Mouse (Mus musculus): ENCODE measurements around the gene Hoxd8.

Hoxd8 gene

DNA sequence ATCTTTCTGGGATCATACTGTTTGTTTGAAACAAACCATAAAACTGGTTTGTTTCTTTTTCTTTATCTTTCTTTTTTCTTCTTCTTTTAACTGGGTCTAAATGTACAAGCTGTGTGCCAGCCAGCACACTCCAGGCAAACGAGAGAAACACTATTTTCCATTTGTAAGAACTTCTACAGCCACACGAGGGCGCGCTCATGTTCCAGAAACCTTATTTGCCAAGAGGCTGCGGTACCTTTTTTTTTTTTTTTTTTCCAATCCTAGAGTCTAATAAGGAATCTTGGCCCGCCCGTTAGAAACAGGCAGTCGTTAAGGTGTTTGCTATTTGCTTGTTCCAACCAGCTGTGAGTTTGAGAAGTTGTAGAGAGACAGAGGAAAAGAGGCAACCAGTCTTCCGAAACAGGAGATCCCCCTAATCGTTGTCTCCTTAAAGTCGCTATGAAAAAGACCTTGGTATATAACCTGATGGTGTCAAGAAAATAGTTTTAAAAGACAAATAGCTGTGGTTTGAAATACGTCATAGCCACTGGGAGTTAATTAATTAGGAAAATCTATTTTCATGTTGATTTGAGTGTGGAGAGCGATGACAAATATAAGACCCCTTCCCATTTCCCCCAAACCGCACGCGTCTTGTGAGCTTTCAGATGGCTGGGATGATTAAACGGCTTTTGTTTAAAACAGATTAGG lies 18.0 kb upstream of the Hoxd8 start:
- DNase-seq (ENCODE audit: low spot score): no peak

DNA sequence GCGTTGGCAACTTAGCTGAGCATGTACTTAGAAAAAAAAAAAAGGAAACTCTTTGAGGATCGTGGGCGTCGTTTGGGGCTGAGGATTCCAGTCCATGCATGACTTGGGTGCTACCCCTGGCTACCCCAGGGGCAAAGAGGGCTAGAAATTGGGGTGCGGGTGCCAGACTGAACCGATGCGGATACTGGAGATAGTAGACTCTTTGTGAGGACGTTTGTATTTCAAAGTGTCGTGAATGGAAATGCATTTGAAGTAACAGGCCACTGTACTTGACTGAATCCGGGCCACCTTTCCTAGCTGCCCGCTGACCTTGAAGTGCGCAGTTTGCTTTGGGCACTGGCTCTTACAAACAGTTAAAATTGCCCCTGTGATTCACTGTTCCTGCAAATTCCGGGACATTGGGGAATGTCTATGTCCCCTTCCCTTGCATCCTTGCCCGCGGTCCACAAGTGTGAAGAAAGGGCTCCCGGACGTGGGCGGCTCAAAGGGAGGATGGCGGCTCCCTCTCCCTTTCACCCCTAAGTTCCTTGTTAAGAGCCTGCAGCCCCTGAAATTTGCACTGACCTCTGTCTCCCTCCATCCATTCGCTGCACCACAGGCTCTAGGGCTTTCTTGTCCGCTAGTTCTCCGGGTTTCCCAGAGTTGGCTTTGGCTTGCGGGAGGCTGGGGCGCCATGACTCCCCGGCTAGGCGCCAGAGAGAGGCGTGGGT lies 17.3 kb upstream of the Hoxd8 start:
- no peak for DNase-seq (ENCODE audit: low spot score)

DNA sequence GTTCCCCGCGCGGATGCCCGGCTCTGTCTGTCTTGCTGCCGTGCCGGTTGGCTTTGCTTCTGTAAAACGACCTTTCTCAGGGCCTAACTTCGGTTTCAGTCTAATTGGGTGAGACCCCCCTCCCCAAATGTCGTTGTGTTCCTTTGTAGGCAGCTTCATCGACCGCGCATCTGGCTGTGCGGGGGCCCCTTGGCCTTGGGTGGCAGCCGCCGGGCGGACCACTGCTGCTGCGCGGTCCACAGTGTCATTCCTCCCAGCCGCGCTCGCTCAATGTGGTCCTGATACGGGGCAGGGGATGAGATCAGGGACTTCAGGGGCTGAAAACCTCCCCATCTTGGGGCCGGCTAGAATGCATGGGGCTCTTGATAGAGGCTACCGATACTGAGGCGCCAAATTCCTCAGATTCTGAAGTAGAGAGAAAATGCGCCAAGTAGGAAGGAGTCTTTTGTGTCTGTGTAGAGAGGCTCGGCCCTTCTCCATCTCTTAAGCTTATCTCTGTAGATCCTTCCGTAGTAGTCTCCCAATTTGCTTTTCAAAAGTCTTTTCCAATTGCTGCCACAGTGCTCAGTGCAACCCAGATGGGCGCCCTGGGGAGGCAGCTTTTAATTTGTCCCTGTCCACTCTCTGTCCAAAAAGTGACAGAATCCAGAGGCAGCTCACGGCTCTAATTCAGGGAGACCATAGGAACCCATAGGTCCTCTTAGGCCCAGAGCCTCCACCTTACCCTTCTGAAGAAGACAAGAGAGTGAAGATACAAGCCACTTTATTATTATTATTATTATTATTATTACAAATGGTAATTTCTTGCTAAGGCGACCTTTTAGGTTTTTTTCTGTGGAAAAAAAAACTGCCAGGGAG lies 16.5 kb upstream of the Hoxd8 start:
- DNase-seq (ENCODE audit: low spot score): no peak

DNA sequence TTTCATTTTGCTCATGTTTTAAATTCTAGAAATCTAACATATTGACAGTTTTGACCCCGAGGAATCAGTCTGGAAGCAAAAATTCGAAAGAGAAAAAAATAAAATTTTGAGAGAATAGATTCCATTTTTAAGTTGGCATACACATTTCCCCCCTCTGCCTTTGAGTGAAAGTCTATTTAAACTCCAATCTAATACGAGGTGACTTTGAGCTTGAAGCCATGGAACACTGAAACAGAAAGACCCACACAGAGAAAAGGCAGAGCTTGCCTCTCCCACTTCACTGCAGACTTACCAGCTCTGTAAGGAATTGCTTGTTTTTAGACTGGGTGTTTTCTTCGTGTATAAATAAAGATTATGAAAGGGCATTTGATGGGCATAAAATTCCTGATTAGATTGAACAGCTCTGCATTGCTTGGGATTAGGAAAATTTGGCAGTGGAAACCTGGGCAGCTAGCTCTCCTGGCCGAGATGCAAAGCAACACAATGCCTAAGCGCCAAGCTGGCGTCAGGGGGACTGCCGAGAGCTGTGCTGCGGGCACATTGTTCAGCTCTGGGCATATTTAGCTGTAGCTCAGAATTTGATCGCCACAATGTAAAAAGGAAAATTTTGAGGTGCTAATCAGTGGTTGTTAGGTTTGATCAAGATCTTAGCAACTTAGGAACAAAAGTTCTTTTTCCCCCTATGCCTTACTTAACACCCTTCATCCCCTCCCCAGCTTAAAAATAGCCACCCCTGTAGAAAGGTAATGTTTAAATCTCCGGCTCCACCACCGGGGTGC lies 15.4 kb upstream of the Hoxd8 start:
- DNase-seq (ENCODE audit: low spot score): no peak

DNA sequence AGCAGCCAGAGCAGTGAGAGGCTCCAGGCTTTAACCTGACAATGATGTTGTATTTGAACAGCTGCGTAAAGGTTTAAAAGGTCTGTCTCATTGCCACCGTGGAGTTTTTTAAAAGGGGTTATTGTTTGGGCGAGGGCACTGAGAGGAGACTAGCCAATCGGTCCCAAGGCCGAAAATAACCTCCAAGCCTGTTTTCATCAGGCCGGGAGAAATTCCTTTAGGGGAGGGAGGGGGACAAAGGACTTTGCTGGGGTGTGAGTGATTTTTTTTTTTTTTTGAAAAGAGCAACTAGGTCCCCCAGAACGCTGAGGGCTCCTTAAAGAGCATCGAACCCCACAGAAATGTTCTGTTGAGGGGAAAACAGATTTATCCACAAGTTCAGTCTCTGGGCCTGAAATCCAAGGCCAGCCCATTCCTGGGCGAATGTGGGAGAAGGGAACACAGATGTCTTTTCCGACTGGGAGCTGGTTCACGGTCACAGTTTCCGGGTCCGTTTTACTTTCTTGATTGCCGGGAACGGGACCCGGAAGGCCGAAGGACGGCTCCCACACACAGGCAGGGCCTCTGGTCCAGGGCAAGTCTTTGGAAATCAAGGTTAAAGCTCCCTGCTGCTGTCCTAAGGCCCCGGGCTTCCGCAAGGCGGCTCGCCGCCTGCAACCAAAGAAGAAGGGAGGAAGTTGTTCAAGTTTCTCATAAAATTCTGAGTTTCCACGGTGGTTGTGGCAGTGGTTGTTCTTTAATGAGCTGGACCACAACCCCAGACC lies 14.7 kb upstream of the Hoxd8 start:
- no peak for DNase-seq (ENCODE audit: low spot score)

DNA sequence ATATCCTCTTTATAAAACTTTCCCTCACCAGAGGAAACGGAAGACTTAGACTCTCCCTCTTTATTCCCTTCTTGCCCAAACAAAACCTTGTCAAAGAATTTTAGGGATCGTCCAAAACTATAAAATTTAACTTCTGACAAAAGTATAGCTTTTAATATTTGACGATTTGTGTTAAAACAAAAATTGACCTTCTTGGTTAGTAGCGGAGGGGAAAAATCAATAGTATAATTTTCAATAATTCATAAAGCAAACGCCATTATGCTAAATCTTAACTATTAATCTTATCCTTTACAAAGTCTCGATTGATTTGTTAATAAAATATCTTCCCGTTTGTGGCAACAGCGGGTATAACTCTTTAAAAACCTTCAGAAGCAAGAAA lies 14.1 kb upstream of the Hoxd8 start:
- DNase-seq (ENCODE audit: low spot score): no peak

DNA sequence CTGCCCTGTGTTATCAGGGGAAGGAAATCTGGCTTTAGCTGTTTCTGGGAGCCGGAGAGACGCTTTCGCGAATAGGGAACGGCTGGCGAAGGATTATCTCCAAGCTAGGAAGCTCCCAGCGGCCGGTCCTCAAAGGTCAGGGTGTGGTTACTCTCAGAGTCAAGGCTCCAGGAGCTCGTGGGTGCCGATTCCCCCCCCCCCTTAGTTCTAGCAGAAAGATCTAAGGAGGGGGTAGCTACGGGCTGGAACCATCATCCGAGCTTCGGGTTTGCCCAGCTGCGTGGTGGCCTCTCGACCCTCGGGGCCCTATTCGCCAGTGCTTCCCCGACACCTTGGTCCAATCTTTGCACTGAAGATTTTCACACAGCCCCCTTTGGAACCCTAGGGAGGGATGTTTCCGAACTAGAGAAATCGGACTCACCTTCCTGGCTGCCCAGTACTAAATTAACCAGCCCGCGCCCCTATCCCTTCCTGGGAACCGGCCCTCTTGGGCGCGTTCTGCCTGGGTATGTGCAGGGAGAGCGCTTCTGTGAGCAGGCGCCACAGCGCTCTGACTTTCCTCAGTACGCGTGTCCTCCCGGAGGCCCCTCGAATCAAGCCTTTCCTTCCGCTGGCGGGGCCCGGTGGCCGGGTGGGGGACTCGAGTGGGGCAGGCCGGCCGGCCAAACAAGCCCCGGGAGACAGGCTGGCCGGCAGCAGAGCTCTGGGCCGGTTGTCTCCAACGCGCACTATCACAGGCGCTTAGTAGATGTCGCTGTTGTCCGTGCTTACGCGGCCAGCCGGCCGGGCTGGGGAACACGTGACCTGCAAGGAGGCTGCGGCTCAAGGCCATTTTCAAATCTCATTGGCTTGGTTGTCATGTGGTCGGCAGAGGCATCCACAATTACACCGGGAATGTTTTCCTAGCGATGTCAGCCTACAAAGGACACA lies 13.1 kb upstream of the Hoxd8 start, which contains the start of gene Hoxd10:
Gene Hoxd10, plus strand, starts transcription at position 903 of the 930 bp plus-strand sequence.
- no peak for DNase-seq (ENCODE audit: low spot score)

DNA sequence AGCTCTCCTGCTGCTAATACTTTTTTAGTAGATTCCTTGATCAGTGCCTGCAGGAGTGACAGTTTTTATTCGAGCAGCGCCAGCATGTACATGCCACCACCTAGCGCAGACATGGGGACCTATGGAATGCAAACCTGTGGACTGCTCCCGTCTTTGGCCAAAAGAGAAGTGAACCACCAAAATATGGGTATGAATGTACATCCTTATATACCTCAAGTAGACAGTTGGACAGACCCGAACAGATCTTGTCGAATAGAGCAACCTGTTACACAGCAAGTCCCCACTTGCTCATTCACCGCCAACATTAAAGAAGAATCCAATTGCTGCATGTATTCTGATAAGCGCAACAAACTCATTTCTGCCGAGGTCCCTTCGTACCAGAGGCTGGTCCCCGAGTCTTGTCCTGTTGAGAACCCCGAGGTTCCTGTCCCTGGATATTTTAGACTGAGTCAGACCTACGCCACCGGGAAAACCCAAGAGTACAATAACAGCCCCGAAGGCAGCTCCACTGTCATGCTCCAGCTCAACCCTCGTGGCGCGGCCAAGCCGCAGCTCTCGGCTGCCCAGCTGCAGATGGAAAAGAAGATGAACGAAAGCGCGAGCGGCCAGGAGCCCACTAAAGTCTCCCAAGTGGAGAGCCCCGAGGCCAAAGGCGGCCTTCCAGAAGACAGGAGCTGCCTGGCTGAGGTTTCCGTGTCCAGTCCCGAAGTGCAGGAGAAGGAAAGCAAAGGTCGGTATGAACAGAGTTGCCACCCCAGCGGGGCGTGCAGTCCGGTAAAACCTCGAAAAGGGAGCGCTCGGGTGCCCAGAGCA lies 12.2 kb upstream of the Hoxd8 start:
- no peak for DNase-seq (ENCODE audit: low spot score)

DNA sequence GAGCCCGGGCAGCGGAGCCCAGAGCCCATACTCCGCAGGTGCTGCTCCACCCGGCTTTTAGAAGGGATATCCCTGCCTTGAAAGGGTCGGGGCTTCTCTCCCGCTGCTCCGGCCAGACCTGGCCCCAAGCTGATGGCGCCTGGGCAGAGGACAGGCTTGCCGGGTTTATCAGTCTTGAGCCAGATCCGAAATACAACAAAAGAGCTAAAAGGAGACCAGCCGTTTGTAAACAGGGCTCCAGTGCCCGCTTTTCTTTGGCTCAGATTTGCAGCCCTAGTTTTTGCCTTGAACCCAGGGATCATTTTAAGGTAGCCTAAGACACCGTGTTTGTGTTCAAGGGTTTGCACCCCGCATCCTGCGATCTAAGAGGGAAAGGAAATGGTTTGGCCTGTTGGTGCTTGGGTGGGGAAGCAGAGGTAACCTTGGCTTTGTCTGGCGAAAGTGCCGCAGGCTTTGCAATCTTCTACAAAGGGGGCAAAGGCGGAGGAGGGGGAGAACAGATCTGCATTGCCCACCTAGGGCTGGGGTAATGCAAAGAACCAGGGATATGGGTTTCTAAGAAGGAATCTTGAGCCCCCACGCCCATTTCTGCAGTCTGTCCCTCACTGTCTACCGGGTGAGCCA lies 11.5 kb upstream of the Hoxd8 start:
- no peak for DNase-seq (ENCODE audit: low spot score)

DNA sequence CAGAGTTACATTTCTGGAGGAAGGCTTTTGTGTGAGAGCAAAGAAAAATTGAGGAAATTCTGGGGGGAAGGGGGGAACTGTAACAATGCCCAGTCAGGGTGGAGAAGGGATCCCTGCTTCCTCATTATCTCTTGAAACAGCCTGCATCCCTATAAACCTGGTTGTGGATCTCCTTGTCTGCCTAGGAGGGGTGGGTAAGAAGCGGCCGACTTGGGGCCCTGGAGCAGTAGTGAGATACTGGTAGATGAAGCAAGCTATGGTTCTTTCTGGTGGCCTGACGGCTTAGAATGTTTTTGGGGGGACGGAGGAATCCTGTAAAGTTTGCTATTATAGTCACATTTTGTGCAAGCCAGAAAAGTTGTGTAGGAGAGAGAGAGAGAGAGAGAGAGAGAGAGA lies 11.0 kb upstream of the Hoxd8 start:
- DNase-seq (ENCODE audit: low spot score): no peak

DNA sequence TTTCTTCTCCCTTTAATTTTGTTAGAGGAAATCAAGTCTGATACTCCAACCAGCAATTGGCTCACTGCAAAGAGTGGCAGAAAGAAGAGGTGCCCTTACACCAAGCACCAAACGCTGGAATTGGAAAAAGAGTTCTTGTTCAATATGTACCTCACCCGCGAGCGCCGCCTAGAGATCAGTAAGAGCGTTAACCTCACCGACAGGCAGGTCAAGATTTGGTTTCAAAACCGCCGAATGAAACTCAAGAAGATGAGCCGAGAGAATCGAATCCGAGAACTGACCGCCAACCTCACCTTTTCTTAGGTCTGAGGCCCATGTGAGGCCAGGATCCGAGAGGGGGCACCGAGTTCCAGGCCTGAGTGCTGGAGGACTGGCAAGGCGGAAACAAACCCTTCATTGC lies 10.3 kb upstream of the Hoxd8 start:
- no peak for DNase-seq (ENCODE audit: low spot score)

DNA sequence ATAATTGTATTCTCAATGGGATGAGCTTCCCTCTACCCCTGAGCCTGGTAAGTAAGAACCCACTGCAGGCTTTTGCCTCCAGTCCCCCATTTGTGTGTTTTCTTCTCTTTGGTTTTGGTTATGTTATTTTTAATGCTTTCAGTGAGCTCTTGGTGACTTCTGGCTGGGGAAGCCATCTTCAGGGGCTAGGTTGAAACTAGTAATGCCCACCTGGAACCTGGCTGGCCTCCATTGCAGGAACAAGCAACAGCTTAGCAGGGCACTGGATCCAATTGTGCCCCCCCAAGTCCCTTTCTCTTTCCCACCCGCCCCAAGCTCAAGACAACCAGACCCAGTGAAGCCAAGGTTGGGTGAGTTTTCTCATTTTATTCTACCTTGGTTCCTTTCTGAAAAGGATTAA lies 9.0 kb upstream of the Hoxd8 start:
- no peak for DNase-seq (ENCODE audit: low spot score)

DNA sequence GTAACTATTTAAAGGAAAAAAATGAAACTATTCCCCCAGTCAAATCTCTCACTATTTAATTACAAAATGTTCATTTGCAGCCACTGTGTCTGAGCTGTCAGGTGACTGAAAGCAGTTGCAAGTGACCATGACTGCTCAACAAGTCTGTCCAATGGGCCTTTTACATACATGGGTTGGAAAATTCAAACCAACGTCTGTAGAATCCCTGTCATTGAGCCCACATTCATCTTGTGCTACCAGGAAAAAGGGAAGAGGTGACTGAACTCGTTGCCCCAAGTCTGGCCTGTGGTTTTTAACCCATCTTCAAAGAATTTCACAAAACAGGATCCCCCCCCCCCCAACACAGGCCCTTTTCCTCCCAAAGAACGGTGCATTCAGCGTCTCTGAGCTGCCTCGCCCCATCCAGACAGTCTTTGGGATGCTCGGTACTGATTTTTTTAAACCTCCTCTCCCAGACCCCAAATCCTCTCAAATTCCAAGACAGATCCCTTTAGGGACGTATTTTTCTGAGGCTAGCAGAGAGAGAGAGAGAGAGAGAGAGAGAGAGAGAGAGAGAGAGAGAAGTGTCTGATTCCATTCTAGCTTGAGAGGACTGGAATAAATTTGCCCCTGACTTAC lies 8.5 kb upstream of the Hoxd8 start:
- DNase-seq (ENCODE audit: low spot score): no peak

DNA sequence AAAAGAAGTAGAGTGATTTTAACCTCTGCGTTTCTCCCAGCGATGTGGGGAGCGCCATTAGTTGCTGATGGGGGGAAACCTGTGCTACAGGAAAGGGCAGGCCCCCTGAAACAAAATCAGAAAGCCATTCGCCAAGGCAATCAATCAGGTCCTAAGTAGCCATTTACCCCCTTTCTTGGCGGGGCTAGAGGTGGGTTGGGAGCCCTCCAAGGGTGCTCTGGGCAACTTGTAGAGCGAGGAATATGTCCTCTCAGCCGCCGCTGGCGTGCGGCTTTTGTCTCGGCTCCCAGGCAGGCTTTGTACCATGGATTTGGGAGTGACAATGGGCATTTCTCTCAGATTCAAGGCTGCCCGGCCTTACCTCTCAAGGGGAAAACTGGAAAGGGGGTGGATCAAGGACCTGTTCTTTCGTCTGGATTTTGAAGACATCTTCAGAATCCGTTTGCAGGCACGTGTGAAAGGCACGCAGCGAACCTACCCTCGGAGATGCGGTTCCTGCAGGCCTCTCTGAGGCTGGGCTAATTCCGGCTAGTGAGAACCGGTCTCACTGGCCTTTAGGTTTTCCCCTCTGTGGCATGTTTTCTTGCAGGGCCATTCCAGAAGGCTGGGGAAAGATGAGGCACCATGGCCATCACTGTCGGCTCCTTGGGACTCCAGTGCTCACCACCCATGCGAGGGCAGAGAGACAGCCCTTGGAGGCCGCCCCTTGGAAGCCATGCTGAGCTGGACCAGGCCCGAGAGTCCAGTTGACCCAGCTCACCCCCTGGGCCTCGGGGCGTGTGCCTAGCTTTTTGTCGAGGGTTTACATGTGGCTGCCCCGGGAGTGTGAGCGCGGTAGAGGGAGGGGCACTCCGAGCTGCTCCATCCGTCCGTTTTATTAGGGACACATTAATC lies 7.7 kb upstream of the Hoxd8 start:
- no peak for DNase-seq (ENCODE audit: low spot score)

DNA sequence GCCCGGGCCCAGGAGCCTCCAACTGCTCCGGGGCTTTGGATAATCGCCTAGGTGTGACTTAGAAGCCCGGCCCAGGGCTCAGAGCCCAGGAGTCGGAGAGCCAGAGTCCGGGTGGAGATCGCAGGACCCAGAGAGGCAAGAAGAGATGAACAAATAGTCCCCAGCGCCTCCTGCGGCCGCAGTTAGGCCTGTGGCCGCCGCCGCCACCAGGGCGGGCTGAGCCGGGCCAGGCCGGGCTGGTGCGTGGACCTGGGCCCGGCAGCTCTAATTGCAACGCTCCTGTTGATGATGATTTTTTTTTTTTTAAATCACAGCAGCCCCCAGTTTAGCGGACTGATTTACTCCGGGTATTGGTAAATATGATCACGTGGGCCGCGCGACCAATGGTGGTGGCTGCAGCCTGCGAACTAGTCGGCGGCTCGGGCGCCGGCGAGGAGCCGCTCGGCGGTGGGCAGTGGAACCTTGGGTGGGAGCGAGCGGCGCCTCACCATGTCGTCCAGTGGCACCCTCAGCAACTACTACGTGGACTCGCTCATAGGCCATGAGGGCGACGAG lies 6.8 kb upstream of the Hoxd8 start, which contains the start of gene Hoxd9:
Gene Hoxd9, plus strand, starts transcription at position 161 of the 555 bp plus-strand sequence.
- DNase-seq (ENCODE audit: low spot score): no peak

DNA sequence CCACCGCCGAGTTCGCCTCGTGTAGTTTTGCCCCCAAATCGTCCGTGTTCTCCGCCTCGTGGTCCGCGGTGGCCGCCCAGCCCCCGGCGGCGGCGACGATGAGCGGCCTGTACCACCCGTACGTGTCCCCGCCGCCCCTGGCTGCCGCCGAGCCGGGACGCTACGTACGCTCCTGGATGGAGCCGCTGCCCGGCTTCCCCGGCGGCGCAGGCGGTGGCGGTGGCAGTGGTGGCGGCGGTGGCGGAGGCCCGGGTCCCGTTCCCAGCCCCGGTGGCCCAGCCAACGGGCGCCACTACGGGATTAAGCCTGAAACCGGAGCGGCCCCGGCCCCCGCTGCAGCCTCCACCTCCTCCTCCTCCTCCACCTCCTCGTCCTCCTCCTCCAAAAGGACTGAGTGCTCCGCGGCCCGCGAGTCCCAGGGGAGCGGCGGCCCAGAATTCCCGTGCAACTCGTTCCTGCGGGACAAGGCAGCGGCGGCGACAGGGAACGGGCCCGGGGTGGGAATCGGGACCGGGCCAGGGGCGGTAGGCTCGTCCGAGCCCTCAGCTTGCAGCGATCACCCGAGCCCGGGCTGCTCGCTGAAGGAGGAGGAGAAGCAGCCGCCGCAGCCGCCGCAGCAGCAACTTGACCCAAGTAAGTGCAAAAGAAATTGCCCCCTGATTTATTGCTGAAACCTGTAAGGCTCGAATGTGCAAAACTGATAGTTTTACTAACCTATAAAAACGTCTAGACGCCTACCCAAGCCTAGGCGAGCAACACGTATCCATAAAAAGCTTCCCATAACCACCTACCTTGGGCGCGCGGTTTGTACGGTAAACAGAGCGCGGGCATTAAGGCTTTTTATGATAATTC lies 6.0 kb upstream of the Hoxd8 start:
- no peak for DNase-seq (ENCODE audit: low spot score)
